Mouse (Mus musculus): Measurements from ENCODE around the gene Fis1. TPM values are rescaled to one million over a fixed set of nuclear protein-coding genes. Genes with fewer than 3 reads are reported as not detected.

Gene Fis1
- 351 TPM for polyA plus RNA-seq (2017; shearing (Covaris generic))

GRCm38 (mm10) chr5:136953015-136953414, at the start of gene Fis1:
Gene Fis1 (plus strand): TSS chr5:136953275.

GRCm38 (mm10) chr5:136907991-136908857, 44.9 kb upstream of the Fis1 start, which contains the start of gene Ift22:
Gene Ift22 (plus strand): TSS chr5:136908150.

GRCm38 (mm10) chr5:136966331-136966730, 13.3 kb downstream of the Fis1 start, which contains the start of gene Cldn15:
Gene Cldn15 (plus strand): TSS chr5:136966616.

GRCm38 (mm10) chr5:136986695-136987137, 33.6 kb downstream of the Fis1 start, which contains the start of gene Plod3:
Gene Plod3 (plus strand): TSS chr5:136987019.

GRCm38 (mm10) chr5:136987934-136988271, 34.8 kb downstream of the Fis1 start, which contains the start of gene Znhit1:
Gene Znhit1 (minus strand): TSS chr5:136988021.

Other genes starting within 250 kb of the Fis1 start
- gene Col26a1, start 70.1 kb upstream of the Fis1 start, polyA plus RNA-seq (2017; shearing (Covaris generic)), result 0.32 TPM
- 10.7 TPM for gene Ift22, start 45.1 kb upstream of the Fis1 start, polyA plus RNA-seq (2017; shearing (Covaris generic))
- not detected for gene Cldn15, start 13.3 kb downstream of the Fis1 start, polyA plus RNA-seq (2017; shearing (Covaris generic))
- gene Plod3, start 33.7 kb downstream of the Fis1 start, polyA plus RNA-seq (2017; shearing (Covaris generic)), result 8.0 TPM
- gene Znhit1, start 34.7 kb downstream of the Fis1 start, polyA plus RNA-seq (2017; shearing (Covaris generic)), result 58.7 TPM
- 0.33 TPM for gene Vgf, start 73.1 kb downstream of the Fis1 start, polyA plus RNA-seq (2017; shearing (Covaris generic))
- 104 TPM for gene Ap1s1, start 92.9 kb downstream of the Fis1 start, polyA plus RNA-seq (2017; shearing (Covaris generic))
- not detected for gene Serpine1, start 119.0 kb downstream of the Fis1 start, polyA plus RNA-seq (2017; shearing (Covaris generic))
- 24.4 TPM for gene Trim56, start 162.9 kb downstream of the Fis1 start, polyA plus RNA-seq (2017; shearing (Covaris generic))
- not detected for gene Muc3, start 196.0 kb downstream of the Fis1 start, polyA plus RNA-seq (2017; shearing (Covaris generic))

Data from CD4-positive, CD25-positive, alpha-beta regulatory T cell, adult 9 weeks (primary cell).